Mouse (Mus musculus) testis, postnatal 14 days (tissue): ENCODE measurements at regions not wholly inside any gene's neighbourhood (a gene's known extent, or its start where the extent isn't known, plus 50 kb on each side); places are given as distances from the start of the nearest gene placed in this dataset.

ENCODE experiments used
- DNase-seq: peaks from one replicate; pipeline ENCODE4 v3.0.0; 2021; ENCODE audit warnings: low spot score

GRCm38 (mm10) chr2:11362205-11362994, 190.5 kb downstream of the Prkcq start:
- DNase-seq: no peak

GRCm38 (mm10) chr2:11359280-11359679, 187.4 kb downstream of the Prkcq start:
- DNase-seq: no peak

- no peak for DNase-seq
These were observed 184.8 kb downstream of the Prkcq start for GRCm38 (mm10) chr2:11356714-11357113.

GRCm38 (mm10) chr2:11355594-11355993, 183.7 kb downstream of the Prkcq start:
- DNase-seq: no peak
